Mouse (Mus musculus) bone marrow macrophage, adult 2 months (primary cell): ENCODE results near the gene Suds3.

Source experiments
- CTCF ChIP-seq: IDR thresholded peaks from 2 replicates; pipeline ENCODE4 v1.5.1; 2012; ENCODE audit warnings: low read depth, mild to moderate bottlenecking, low read length, moderate library complexity
- POLR2A ChIP-seq: IDR thresholded peaks from 2 replicates; pipeline ENCODE4 v1.6.1; 2012; ENCODE audit warnings: mild to moderate bottlenecking, low read depth, low read length, borderline replicate concordance

GRCm38 (mm10) chr5:117116660-117117059, 747 bp upstream of the Suds3 start:
- no peak for TF ChIP-seq CTCF
- TF ChIP-seq POLR2A = no peak
